Mouse (Mus musculus): Measurements from ENCODE around the gene Litaf.

DNA sequence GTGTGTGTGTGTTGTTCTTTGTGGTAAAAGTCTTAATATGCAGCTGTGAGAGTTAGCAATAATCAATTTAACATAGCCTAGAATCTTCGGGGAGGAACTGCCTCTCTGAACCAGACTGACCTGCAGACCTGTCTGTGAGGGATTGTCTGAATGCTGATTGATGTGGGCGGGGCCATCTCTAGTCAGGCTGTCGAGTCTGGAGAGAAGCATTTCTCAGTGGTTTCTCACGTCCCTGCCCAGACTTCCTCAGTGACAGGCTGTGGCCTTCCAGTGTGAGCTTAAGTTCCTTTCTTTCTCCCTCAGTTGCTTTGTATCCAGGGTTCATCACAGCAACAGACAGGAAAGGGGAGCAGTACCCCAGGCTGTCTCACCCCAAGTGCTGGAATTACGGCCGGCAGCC, 11.5 kb downstream of the Litaf start:
- TF ChIP-seq CTCF (IDR thresholded peaks at IDR 0.05; ENCODE audit: extremely low read depth, insufficient read depth, insufficient read length, insufficient replicate concordance) = no peak
- no peak for TF ChIP-seq POLR2A (IDR thresholded peaks at IDR 0.05; ENCODE audit: low read depth, low read length)
